Mouse (Mus musculus) brain, embryonic 18.5 days (tissue): ENCODE data around the gene Gm8453.
"Not testable (repeated sequence)": the region's sequence is repeated elsewhere in the genome, so short reads cannot be mapped to it uniquely, and the experiment has no call there.

Source experiments
- DNase-seq: peaks from one replicate; pipeline ENCODE4 v3.0.0-alpha.2; 2012; ENCODE audit warnings: low read depth, low spot score

Gm8453 gene

GRCm38 (mm10) chr7:22229384-22229783 lies at the start of gene Gm8453:
Gm8453 (minus strand) TSS chr7:22229484.
- not testable (repeated sequence) for DNase-seq

GRCm38 (mm10) chr7:22201164-22201563 lies 28.1 kb downstream of the Gm8453 start, which contains the start of gene Gm8653:
Gm8653 (minus strand) TSS chr7:22201264.
- not testable (repeated sequence) for DNase-seq

- DNase-seq: not testable (repeated sequence)
Measured at GRCm38 (mm10) chr7:22189077-22189476, 40.2 kb downstream of the Gm8453 start, which contains the start of gene Vmn1r143. Vmn1r143 (plus strand) TSS chr7:22189377.
